Mouse (Mus musculus) hindbrain, embryonic 14.5 days (tissue): ENCODE measurements at regions not wholly inside any gene's neighbourhood (a gene's known extent, or its start where the extent isn't known, plus 50 kb on each side); places are given as distances from the start of the nearest gene placed in this dataset.
A peak's percentile ranks its signal among the peaks of the same experiment; 100 is the strongest.

Experiments
- ATAC-seq: fragments of 200-750 bp; cut with Nextera tagmentation; 2 replicates; pipeline ENCODE4 v1.8.0; 2017; ENCODE audit warnings: moderate number of reproducible peaks, mild to moderate bottlenecking, moderate TSS enrichment, moderate library complexity; ENCODE audit not compliant: low FRiP score
- DNase-seq: peaks from one replicate; pipeline ENCODE4 v3.0.0-alpha.2; 2015; ENCODE audit warnings: low spot score
- H3K27ac ChIP-seq: fragments of 300-500 bp; sonication (generic); 2 replicates; pipeline ENCODE4 v1.5.1; 2014; ENCODE audit warnings: mild to moderate bottlenecking, moderate library complexity
- H3K27me3 ChIP-seq: fragments of 300-500 bp; sonication (generic); 2 replicates; pipeline ENCODE4 v1.6.1; 2014; ENCODE audit warnings: mild to moderate bottlenecking, low read length, mixed read lengths; ENCODE audit not compliant: control insufficient read depth, insufficient read depth
- H3K36me3 ChIP-seq: fragments of 300-500 bp; sonication (generic); replicated peaks from 2 replicates; pipeline ENCODE4 v1.6.1; 2014; ENCODE audit not compliant: control insufficient read depth, insufficient read depth
- H3K4me1 ChIP-seq: fragments of 300-500 bp; sonication (generic); replicated peaks from 2 replicates; pipeline ENCODE4 v1.6.1; 2014; ENCODE audit warnings: antibody characterized with exemption, low read length, mixed read lengths; ENCODE audit not compliant: control insufficient read depth, insufficient read depth
- H3K4me2 ChIP-seq: fragments of 300-500 bp; sonication (generic); replicated peaks from 2 replicates; pipeline ENCODE4 v1.6.1; 2014; ENCODE audit warnings: mild to moderate bottlenecking, moderate library complexity
- H3K4me3 ChIP-seq: fragments of 300-500 bp; sonication (generic); replicated peaks from 2 replicates; pipeline ENCODE4 v1.5.1; 2014; ENCODE audit warnings: mild to moderate bottlenecking, low read length
- H3K9ac ChIP-seq: fragments of 300-500 bp; sonication (generic); 2 replicates; pipeline ENCODE4 v1.6.1; 2014
- H3K9me3 ChIP-seq: fragments of 300-500 bp; sonication (generic); 2 replicates; pipeline ENCODE4 v1.6.1; 2016; ENCODE audit warnings: low read length; ENCODE audit not compliant: control insufficient read depth
- WGBS: fragments of 180-500 bp; shearing (Covaris S2); extraction: QIAGEN DNeasy Blood & Tissue Kit; methylation state at CpG from one replicate; pipeline ENCODE4 v1.1.7; 2014; 5-methylcytosine and 5-hydroxymethylcytosine counted together

DNA sequence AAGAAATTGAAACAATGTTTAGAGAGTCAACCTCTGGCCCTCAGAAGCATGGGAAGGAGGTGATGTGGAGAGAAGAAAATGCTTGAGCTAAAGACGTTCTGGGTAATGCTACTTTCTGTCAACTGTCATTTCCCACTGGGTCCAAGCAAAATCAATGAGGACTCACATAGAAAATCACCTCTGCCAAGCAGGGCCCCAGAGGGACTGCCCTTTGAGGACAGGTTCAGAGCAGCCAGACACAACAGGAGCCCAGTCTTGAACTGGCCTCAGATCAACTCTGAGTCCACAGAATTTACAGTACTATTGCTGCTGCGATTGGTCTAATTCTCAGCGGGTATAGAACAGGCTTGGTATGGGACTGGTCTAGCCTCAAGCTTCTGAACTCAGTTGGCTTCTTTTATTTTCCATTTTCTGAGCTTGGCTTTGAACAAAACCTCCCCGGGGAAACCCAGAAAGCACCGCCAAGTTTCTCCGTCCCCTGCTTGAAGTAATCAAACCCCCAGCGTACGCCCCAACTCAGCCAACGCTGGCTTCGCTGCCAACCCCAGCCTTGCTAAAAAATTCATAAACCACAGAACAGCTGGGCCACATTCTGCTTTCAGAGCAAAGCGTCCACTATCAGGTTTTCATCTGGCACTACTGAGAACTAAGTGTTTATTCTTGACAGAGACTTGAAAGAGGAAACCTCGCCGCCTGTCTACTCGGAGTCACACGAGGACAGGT is 322.8 kb upstream of the Spred2 start:
- no peaks in the 10 kb centered on the region for H3K36me3 ChIP-seq
- DNase-seq (no peak), ATAC-seq (no peak)
- no peak overlapping the region for H3K9ac ChIP-seq
- H3K4me1 ChIP-seq, result no peaks in the 10 kb centered on the region
- no peak overlapping the region for H3K4me2 ChIP-seq
- 79% methylated on average over 15 of the region's 15 CpGs for WGBS
- no peak overlapping the region for H3K27ac ChIP-seq
- no peaks in the 10 kb centered on the region for H3K9me3 ChIP-seq
- no peak overlapping the region for H3K4me3 ChIP-seq
- no peaks in the 10 kb centered on the region for H3K27me3 ChIP-seq

- DNase-seq, result no peak
- H3K4me1 ChIP-seq, result no peaks in the 10 kb centered on the region
- no peak overlapping the region for H3K4me2 ChIP-seq
- WGBS, result 91% methylated on average over 5 of the region's 5 CpGs
- no peak overlapping the region for H3K4me3 ChIP-seq
- H3K27me3 ChIP-seq, result no peaks in the 10 kb centered on the region
- no peak for ATAC-seq
- no peaks in the 10 kb centered on the region for H3K9me3 ChIP-seq
- no peak overlapping the region for H3K9ac ChIP-seq
- no peaks in the 10 kb centered on the region for H3K36me3 ChIP-seq
- H3K27ac ChIP-seq, result no peak overlapping the region
These were observed 321.7 kb upstream of the Spred2 start for GRCm38 (mm10) chr11:19602496-19602895.

GRCm38 (mm10) chr11:19605602-19606001 is 318.6 kb upstream of the Spred2 start:
- Histone ChIP-seq H3K9ac (no peak overlapping the region), H3K9me3 (no peaks in the 10 kb centered on the region), H3K27ac (peak overlapping the region; percentile 58; the same call in 1 of the 2 replicates), H3K4me3 (no peak overlapping the region), H3K36me3 (no peaks in the 10 kb centered on the region), H3K4me2 (no peak overlapping the region), H3K4me1 (no peaks in the 10 kb centered on the region; the same call in 1 of the 2 replicates), H3K27me3 (no peaks in the 10 kb centered on the region)
- ATAC-seq (no peak), DNase-seq (no peak)
- 48% methylated on average over 4 of the region's 4 CpGs for WGBS

DNA sequence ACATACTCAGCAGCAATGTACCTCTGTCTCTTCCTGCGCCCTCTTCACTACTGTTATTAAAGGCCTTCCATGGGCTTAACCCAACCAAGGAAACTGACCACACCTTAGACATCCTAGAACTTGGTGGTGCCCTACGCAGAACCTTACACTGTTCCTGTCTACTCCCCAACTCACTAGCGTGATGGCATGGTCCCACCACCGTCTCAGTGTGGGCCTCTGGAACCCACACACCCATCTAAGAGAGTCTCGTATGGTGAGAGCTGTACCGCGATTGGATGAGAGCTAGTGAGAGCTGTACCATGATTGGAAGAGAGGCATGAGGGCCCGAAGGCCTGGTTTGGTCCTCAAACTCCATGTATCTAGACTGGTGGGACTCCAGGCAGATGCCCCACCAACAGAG is 317.2 kb upstream of the Spred2 start:
- DNase-seq (no peak), ATAC-seq (no peak)
- no peak overlapping the region for H3K4me3 ChIP-seq
- H3K4me1 ChIP-seq, result no peaks in the 10 kb centered on the region; the same call in 1 of the 2 replicates
- H3K27ac ChIP-seq, result no peak overlapping the region
- H3K27me3 ChIP-seq, result no peaks in the 10 kb centered on the region
- WGBS, result 98% methylated on average over 8 of the region's 8 CpGs
- H3K4me2 ChIP-seq, result no peak overlapping the region
- H3K36me3 ChIP-seq, result no peaks in the 10 kb centered on the region
- H3K9ac ChIP-seq, result no peak overlapping the region
- no peaks in the 10 kb centered on the region for H3K9me3 ChIP-seq

GRCm38 (mm10) chr11:19607941-19608340 is 316.2 kb upstream of the Spred2 start:
- Histone ChIP-seq H3K27me3 (no peaks in the 10 kb centered on the region), H3K4me3 (no peak overlapping the region), H3K9ac (no peak overlapping the region), H3K4me2 (no peak overlapping the region), H3K4me1 (no peaks in the 10 kb centered on the region; the same call in 1 of the 2 replicates), H3K36me3 (no peaks in the 10 kb centered on the region), H3K9me3 (no peaks in the 10 kb centered on the region), H3K27ac (no peak overlapping the region)
- ATAC-seq (no peak), DNase-seq (no peak)

DNA sequence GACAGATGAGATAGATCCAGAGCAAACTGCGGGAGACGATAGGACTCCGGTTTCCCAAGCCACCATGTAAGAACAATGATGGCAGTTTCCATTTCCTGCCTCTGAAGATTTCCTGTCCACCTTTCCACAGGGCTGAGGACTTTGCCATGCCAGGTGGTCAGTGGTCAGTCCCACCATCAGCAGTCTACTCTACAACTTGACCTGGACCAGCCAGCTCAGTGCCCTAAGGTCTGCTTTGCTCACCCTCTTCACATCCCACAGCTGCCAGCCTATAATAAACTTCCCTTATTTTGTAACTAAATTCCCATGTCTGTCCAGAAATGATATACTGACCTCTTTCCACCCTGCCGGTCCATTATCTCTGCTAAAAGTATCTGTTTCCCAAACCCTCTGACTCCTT is 315.7 kb upstream of the Spred2 start:
- Histone ChIP-seq H3K4me3 (no peak overlapping the region), H3K36me3 (no peaks in the 10 kb centered on the region), H3K4me2 (no peak overlapping the region), H3K27me3 (no peaks in the 10 kb centered on the region), H3K4me1 (no peaks in the 10 kb centered on the region; the same call in 1 of the 2 replicates), H3K9me3 (no peaks in the 10 kb centered on the region), H3K27ac (no peak overlapping the region), H3K9ac (no peak overlapping the region)
- no peak for DNase-seq
- WGBS, result 91% methylated on average over 4 of the region's 4 CpGs
- ATAC-seq, result no peak

DNA sequence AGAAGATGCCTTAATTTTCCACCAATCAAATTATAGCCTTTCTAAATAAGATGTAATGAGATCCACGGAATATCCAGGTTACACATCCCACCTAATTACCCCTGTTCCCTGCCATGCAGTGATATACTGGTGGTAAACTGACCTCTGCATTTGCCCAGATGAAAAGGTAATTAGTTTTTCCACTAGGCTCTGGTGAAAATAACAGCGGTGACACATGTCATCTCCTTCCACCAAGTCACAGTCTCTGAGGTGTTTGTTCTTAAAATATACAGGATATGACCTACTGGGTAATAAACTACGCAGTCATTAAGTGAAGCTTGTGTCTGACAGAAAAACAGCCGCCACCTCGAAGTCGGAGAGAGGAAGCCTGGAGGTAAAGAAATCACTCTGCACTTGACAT is 313.6 kb upstream of the Spred2 start:
- DNase-seq (no peak), ATAC-seq (no peak)
- Histone ChIP-seq H3K4me1 (no peaks in the 10 kb centered on the region; the same call in 1 of the 2 replicates), H3K9me3 (no peaks in the 10 kb centered on the region), H3K36me3 (no peaks in the 10 kb centered on the region), H3K27ac (no peak overlapping the region), H3K27me3 (no peaks in the 10 kb centered on the region), H3K9ac (no peak overlapping the region), H3K4me2 (no peak overlapping the region), H3K4me3 (no peak overlapping the region)
- 52% methylated on average over 6 of the region's 6 CpGs for WGBS

DNA sequence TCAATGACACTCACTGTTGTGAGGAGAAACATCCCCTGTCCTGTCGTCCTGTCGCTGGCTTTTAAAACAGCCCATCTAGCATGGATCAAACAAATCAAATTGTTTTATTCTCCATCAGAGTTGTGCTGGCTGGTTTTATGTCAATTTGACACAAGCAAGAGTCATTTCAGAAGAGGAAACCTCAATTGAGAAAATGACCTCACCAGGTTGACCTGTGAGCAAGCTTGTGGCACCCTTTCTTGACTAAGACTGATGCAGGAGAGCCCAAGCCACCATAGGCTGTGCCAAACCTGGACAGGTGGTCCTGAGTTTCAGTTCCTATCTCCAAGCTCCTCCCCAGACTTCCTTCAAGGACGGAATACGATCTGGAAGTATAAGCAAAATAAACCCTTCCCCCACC is 313.0 kb upstream of the Spred2 start:
- H3K27me3 ChIP-seq, result no peaks in the 10 kb centered on the region
- WGBS, result 93% methylated on average over 4 of the region's 4 CpGs
- no peaks in the 10 kb centered on the region for H3K36me3 ChIP-seq
- H3K4me2 ChIP-seq, result no peak overlapping the region
- DNase-seq (no peak), ATAC-seq (no peak)
- no peaks in the 10 kb centered on the region for H3K9me3 ChIP-seq
- no peak overlapping the region for H3K9ac ChIP-seq
- H3K4me3 ChIP-seq, result no peak overlapping the region
- H3K4me1 ChIP-seq, result no peaks in the 10 kb centered on the region; the same call in 1 of the 2 replicates
- no peak overlapping the region for H3K27ac ChIP-seq

DNA sequence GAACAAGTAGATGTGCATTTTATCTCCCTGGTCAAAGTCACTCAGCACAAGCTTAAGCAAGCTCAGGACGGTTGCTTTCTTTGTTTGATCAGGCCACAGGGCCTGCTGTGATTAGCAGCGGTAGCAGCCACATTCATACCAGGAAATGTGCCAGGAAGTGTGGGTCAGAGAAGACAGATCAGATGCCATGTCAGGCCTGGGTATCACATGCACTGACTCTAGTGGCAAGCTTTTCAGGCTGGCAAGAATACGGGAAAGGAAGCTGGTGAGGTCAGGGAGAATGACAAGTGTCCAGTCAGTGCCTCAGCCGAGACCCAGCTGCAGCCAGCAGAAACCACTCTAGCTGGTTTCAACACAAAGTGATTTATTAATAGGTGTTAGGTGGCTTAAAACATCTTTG is 307.7 kb upstream of the Spred2 start:
- H3K9ac ChIP-seq, result no peak overlapping the region
- no peak overlapping the region for H3K4me2 ChIP-seq
- 67% methylated on average over 4 of the region's 4 CpGs for WGBS
- no peaks in the 10 kb centered on the region for H3K4me1 ChIP-seq
- ATAC-seq (no peak), DNase-seq (no peak)
- no peak overlapping the region for H3K4me3 ChIP-seq
- H3K27me3 ChIP-seq, result no peaks in the 10 kb centered on the region
- H3K27ac ChIP-seq, result no peak overlapping the region
- no peaks in the 10 kb centered on the region for H3K36me3 ChIP-seq
- H3K9me3 ChIP-seq, result no peaks in the 10 kb centered on the region

GRCm38 (mm10) chr11:19619494-19619893 is 304.7 kb upstream of the Spred2 start:
- 76% methylated on average over 13 of the region's 13 CpGs for WGBS
- no peak overlapping the region for H3K27ac ChIP-seq
- H3K9ac ChIP-seq, result no peak overlapping the region
- no peaks in the 10 kb centered on the region for H3K27me3 ChIP-seq
- H3K4me2 ChIP-seq, result no peak overlapping the region
- H3K36me3 ChIP-seq, result no peaks in the 10 kb centered on the region
- DNase-seq (no peak), ATAC-seq (no peak)
- H3K4me1 ChIP-seq, result no peaks in the 10 kb centered on the region
- peaks cover 4% of the 10 kb centered on the region; the same call in 1 of the 2 replicates for H3K9me3 ChIP-seq
- H3K4me3 ChIP-seq, result no peak overlapping the region
